Comparison of ENCODE assay signal across 7 mouse cellular contexts in genomic region chr2:84798493-84798921, GRCm38 (mm10). TPM values are rescaled to one million over a fixed set of nuclear protein-coding genes. Genes with fewer than 3 reads are reported as not detected.
DNase-seq lines count a peak whose midpoint lies in the region; ATAC-seq lines count a peak whose summit lies in the region.

Gene Ube2l6, plus strand, starts transcription at chr2:84798828.

- H3K4me3 ChIP-seq in megakaryocyte, embryonic 14.5 days (replicated peaks): peak within 1 kb of the TSS; percentile 95

- ATAC-seq in inflammation-experienced regulatory T-cells, adult 6 months: peak; percentile 19

- peaks cover 40% of the 10 kb centered on the region for H3K4me1 ChIP-seq in megakaryocyte, embryonic 14.5 days

- no peaks in the 10 kb centered on the region for H3K27me3 ChIP-seq in megakaryocyte, embryonic 14.5 days (replicated peaks)

- H3K9me3 ChIP-seq in megakaryocyte, embryonic 14.5 days: peaks cover 16% of the 10 kb centered on the region

- intact Hi-C loops in gastrocnemius, postnatal 36 days (cut with DNase I): loop anchor here (2.0 kb wide), 2 partner anchors 60 to 72 kb away; partner anchors contain the start of gene Clp1

- DNase-seq in adrenal gland, postnatal 10 days: peak; percentile 78
- peak; percentile 55 for DNase-seq in embryo, embryonic 11.5 days (ENCODE audit: low read depth, low spot score)
- DNase-seq in gastrocnemius, postnatal 36 days: peak; percentile 50 to 61
- DNase-seq in left cerebral cortex, adult 8-10 months (ENCODE audit: low spot score in 2 of 2): peak; percentile 49 to 77
- DNase-seq in right cerebral cortex, postnatal 4 days: peak; percentile 54

- peaks cover 16% of the 10 kb centered on the region for H3K36me3 ChIP-seq in megakaryocyte, embryonic 14.5 days (replicated peaks; ENCODE audit: low read length)

RNA-seq across cellular contexts. Expression of gene Ube2l6, which starts in this region (rescaled TPM):
- 10 to 100 TPM; 29.5 to 31.3 TPM for total RNA-seq in adrenal gland, postnatal 10 days (2021)
- total RNA-seq in gastrocnemius, postnatal 36 days (2021): 1 to 10 TPM; 2.6 to 3.5 TPM
- polyA plus RNA-seq in inflammation-experienced regulatory T-cells, adult 6 months (2017; shearing (Covaris generic)): 10 to 100 TPM; 92.1 to 96.3 (median 93.4) TPM
- 1 to 10 TPM; 7.3 to 8.4 (median 7.6) TPM for total RNA-seq in left cerebral cortex, adult 8-10 months (2022)
- 4.4 and 5.9 TPM in 2 replicates for polyA plus RNA-seq in megakaryocyte, embryonic 14.5 days (2012; ENCODE audit: insufficient read depth, low replicate concordance)

Comparison
In these comparisons a context has a peak if more than half of its experiments do, and no peak if none do; other contexts are left out.
1. Peak in every context shown above with its lines: DNase-seq, ATAC-seq and H3K4me3 ChIP-seq.
2. RNA of gene Ube2l6 (polyA plus RNA-seq): 92.1 to 96.3 TPM in inflammation-experienced regulatory T-cells, adult 6 months; 4.4 to 5.9 TPM in megakaryocyte, embryonic 14.5 days; every median in the first group is over 10 times any median in the second.